Mouse (Mus musculus): ENCODE data around the gene Lsm4.
A peak's percentile ranks its signal among the peaks of the same experiment; 100 is the strongest.

- peak; percentile 94 for TF ChIP-seq POLR2A (IDR thresholded peaks at IDR 0.05; ENCODE audit: low read depth, low read length)
- no peak for TF ChIP-seq CTCF (IDR thresholded peaks at IDR 0.05; ENCODE audit: borderline replicate concordance, insufficient read depth, low read length)
Measured at GRCm38 (mm10) chr8:70659604-70660272, 13.3 kb upstream of the Lsm4 start.

All from embryonic fibroblast, embryonic 13.5 days (primary cell).